Mouse (Mus musculus) kidney, embryonic 16.5 days (tissue): ENCODE measurements around the gene Zfp839. TPM values are rescaled to one million over a fixed set of nuclear protein-coding genes. Genes with fewer than 3 reads are reported as not detected.

Experiments
- ATAC-seq: fragments of 200-750 bp; cut with Nextera tagmentation; 2 replicates; pipeline ENCODE4 v1.8.0; 2017; ENCODE audit warnings: moderate TSS enrichment; ENCODE audit not compliant: low FRiP score, low TSS enrichment
- H3K27ac ChIP-seq: fragments of 300-500 bp; sonication (generic); 2 replicates; pipeline ENCODE4 v1.5.1; 2014; ENCODE audit warnings: low read length
- H3K27me3 ChIP-seq: fragments of 300-500 bp; sonication (generic); 2 replicates; pipeline ENCODE4 v1.6.1; 2014; ENCODE audit warnings: low read length, control low read depth, mixed read lengths; ENCODE audit not compliant: insufficient read depth
- H3K36me3 ChIP-seq: fragments of 300-500 bp; sonication (generic); 2 replicates; pipeline ENCODE4 v1.6.1; 2014; ENCODE audit warnings: low read length, control low read depth, mixed read lengths; ENCODE audit not compliant: insufficient read depth
- H3K4me1 ChIP-seq: fragments of 300-500 bp; sonication (generic); 2 replicates; pipeline ENCODE4 v1.6.1; 2014; ENCODE audit warnings: low read length, control low read depth, mixed read lengths; ENCODE audit not compliant: insufficient read depth
- H3K4me2 ChIP-seq: fragments of 300-500 bp; sonication (generic); replicated peaks from 2 replicates; pipeline ENCODE4 v1.6.1; 2014; ENCODE audit warnings: low read depth, low read length
- H3K4me3 ChIP-seq: fragments of 300-500 bp; sonication (generic); 2 replicates; pipeline ENCODE4 v1.5.1; 2014; ENCODE audit warnings: mild to moderate bottlenecking, low read length
- H3K9ac ChIP-seq: fragments of 300-500 bp; sonication (generic); replicated peaks from 2 replicates; pipeline ENCODE4 v1.6.1; 2014; ENCODE audit warnings: low read length
- H3K9me3 ChIP-seq: fragments of 300-500 bp; sonication (generic); 2 replicates; pipeline ENCODE4 v1.6.1; 2016; ENCODE audit warnings: low read length, control low read depth
- WGBS: fragments of 180-500 bp; shearing (Covaris S2); extraction: QIAGEN DNeasy Blood & Tissue Kit; methylation state at CpG from one replicate; pipeline ENCODE4 v1.1.7; 2014; 5-methylcytosine and 5-hydroxymethylcytosine counted together
- polyA plus RNA-seq: library from polyadenylated mRNA; unstranded; fragments of >200 nt; fragmentation: Nextera tagmentation; extraction: Ambion mirVana; gene quantifications from 2 replicates; pipeline ENCODE4 v1.2.1, GENCODE M21; 2015

Gene Zfp839
- polyA plus RNA-seq, 1 experiment from 2014 or later, result 6.4 TPM

- H3K4me1 ChIP-seq, result peaks cover 14% of the 10 kb centered on the region
- no peak overlapping the region for H3K4me3 ChIP-seq
- no peaks in the 10 kb centered on the region for H3K36me3 ChIP-seq
- no peak overlapping the region for H3K9ac ChIP-seq
- no peak overlapping the region for H3K4me2 ChIP-seq
- no peak for ATAC-seq
- 91% methylated on average over 8 of the region's 8 CpGs for WGBS
- peak overlapping the region; percentile 90; the same call in 1 of the 2 replicates for H3K27ac ChIP-seq
- H3K27me3 ChIP-seq, result no peaks in the 10 kb centered on the region
- no peaks in the 10 kb centered on the region for H3K9me3 ChIP-seq
These were observed 12.2 kb upstream of the Zfp839 start for GRCm38 (mm10) chr12:110837850-110838249.

- 0 out of 2 replicates have a peak within 1 kb of the TSS, but pooled peaks have one; percentile 20 for H3K27ac ChIP-seq
- H3K4me1 ChIP-seq, result peaks cover 14% of the 10 kb centered on the region
- ATAC-seq, result peak; percentile 43
- no peaks in the 10 kb centered on the region for H3K36me3 ChIP-seq
- H3K9me3 ChIP-seq, result no peaks in the 10 kb centered on the region
- H3K27me3 ChIP-seq, result no peaks in the 10 kb centered on the region
- H3K9ac ChIP-seq, result peak within 1 kb of the TSS; percentile 71
- peak within 1 kb of the TSS; percentile 78 for H3K4me2 ChIP-seq
- under 1% methylated on average over 71 of the region's 71 CpGs for WGBS
- peak within 1 kb of the TSS; percentile 86 for H3K4me3 ChIP-seq
These were observed 9.5 kb upstream of the Zfp839 start, which contains the start of gene Mok for GRCm38 (mm10) chr12:110840348-110841198. Gene Mok, minus strand, starts transcription at chr12:110840939.

GRCm38 (mm10) chr12:110841731-110842493 lies 8.1 kb upstream of the Zfp839 start:
- H3K27me3 ChIP-seq, result no peaks in the 10 kb centered on the region
- no peak for ATAC-seq
- H3K4me1 ChIP-seq, result peaks cover 18% of the 10 kb centered on the region
- H3K9ac ChIP-seq, result no peak overlapping the region
- H3K9me3 ChIP-seq, result no peaks in the 10 kb centered on the region
- no peaks in the 10 kb centered on the region for H3K36me3 ChIP-seq
- H3K4me3 ChIP-seq, result no peak overlapping the region
- no peak overlapping the region for H3K4me2 ChIP-seq
- H3K27ac ChIP-seq, result no peak overlapping the region
- whole genome bisulfite sequencing, result 70% methylated on average over 5 of the region's 5 CpGs

GRCm38 (mm10) chr12:110843194-110844048 lies 6.6 kb upstream of the Zfp839 start:
- Histone ChIP-seq H3K4me1 (peaks cover 14% of the 10 kb centered on the region), H3K9ac (peak overlapping the region; percentile 59), H3K27ac (no peak overlapping the region), H3K4me2 (peak overlapping the region; percentile 84), H3K9me3 (no peaks in the 10 kb centered on the region), H3K4me3 (peak overlapping the region; percentile 65), H3K36me3 (no peaks in the 10 kb centered on the region), H3K27me3 (no peaks in the 10 kb centered on the region)
- WGBS, result 21% methylated on average over 32 of the region's 32 CpGs
- no peak for ATAC-seq

GRCm38 (mm10) chr12:110844227-110845130 lies 5.6 kb upstream of the Zfp839 start:
- Histone ChIP-seq H3K27me3 (no peaks in the 10 kb centered on the region), H3K4me3 (peak overlapping the region; percentile 65), H3K4me1 (peaks cover 14% of the 10 kb centered on the region), H3K9me3 (no peaks in the 10 kb centered on the region), H3K9ac (peak overlapping the region; percentile 59), H3K4me2 (peak overlapping the region; percentile 84), H3K27ac (peak overlapping the region; percentile 81), H3K36me3 (no peaks in the 10 kb centered on the region)
- WGBS, result under 1% methylated on average over 42 of the region's 42 CpGs
- peak; percentile 13 for ATAC-seq

GRCm38 (mm10) chr12:110845131-110845880 lies 4.7 kb upstream of the Zfp839 start:
- H3K4me2 ChIP-seq, result peak overlapping the region; percentile 84
- peak overlapping the region; percentile 72 for H3K9ac ChIP-seq
- no peaks in the 10 kb centered on the region for H3K9me3 ChIP-seq
- H3K36me3 ChIP-seq, result no peaks in the 10 kb centered on the region
- H3K27ac ChIP-seq, result peak overlapping the region; percentile 87
- under 1% methylated on average over 36 of the region's 36 CpGs for WGBS
- peaks cover 7% of the 10 kb centered on the region; the same call in 1 of the 2 replicates for H3K4me1 ChIP-seq
- H3K27me3 ChIP-seq, result no peaks in the 10 kb centered on the region
- peak; percentile 95 for ATAC-seq
- H3K4me3 ChIP-seq, result peak overlapping the region; percentile 65

GRCm38 (mm10) chr12:110846191-110846765 lies 3.8 kb upstream of the Zfp839 start:
- no peak overlapping the region for H3K27ac ChIP-seq
- WGBS, result 67% methylated on average over 6 of the region's 6 CpGs

GRCm38 (mm10) chr12:110850929-110851256 lies 840 bp downstream of the Zfp839 start:
- peak overlapping the region; percentile 89 for H3K9ac ChIP-seq
- H3K4me1 ChIP-seq, result peaks cover 18% of the 10 kb centered on the region
- H3K4me2 ChIP-seq, result peak overlapping the region; percentile 78
- no peaks in the 10 kb centered on the region for H3K9me3 ChIP-seq
- ATAC-seq, result peak; percentile 10; the same call in 1 of the 2 replicates
- WGBS, result 8% methylated on average over 9 of the region's 9 CpGs
- H3K36me3 ChIP-seq, result peaks cover 8% of the 10 kb centered on the region
- H3K4me3 ChIP-seq, result peak overlapping the region; percentile 79
- H3K27me3 ChIP-seq, result no peaks in the 10 kb centered on the region
- peak overlapping the region; percentile 79 for H3K27ac ChIP-seq

More at GRCm38 (mm10) chr12:110846191-110846765, 3.8 kb upstream of the Zfp839 start:
- Histone ChIP-seq H3K4me1 (peaks cover 14% of the 10 kb centered on the region), H3K36me3 (no peaks in the 10 kb centered on the region), H3K9me3 (no peaks in the 10 kb centered on the region), H3K4me3 (peak overlapping the region; percentile 65), H3K9ac (peak overlapping the region; percentile 72), H3K27me3 (no peaks in the 10 kb centered on the region), H3K4me2 (peak overlapping the region; percentile 84)
- no peak for ATAC-seq
